Mouse (Mus musculus): Measurements from ENCODE around the gene Nedd1.

The Nedd1 gene

GRCm38 (mm10) chr10:92721771-92722619, at the start of gene Nedd1:
Gene Nedd1 (minus strand): TSS chr10:92722420.
- DNase-seq = peak; percentile 97

GRCm38 (mm10) chr10:92754359-92754758, 32.1 kb upstream of the Nedd1 start:
- DNase-seq = no peak

GRCm38 (mm10) chr10:92730339-92730738, 8.1 kb upstream of the Nedd1 start:
- DNase-seq = no peak

- DNase-seq = no peak
These were observed 6.5 kb upstream of the Nedd1 start for GRCm38 (mm10) chr10:92728723-92729122.

GRCm38 (mm10) chr10:92722620-92722988, 384 bp upstream of the Nedd1 start:
- DNase-seq = no peak

GRCm38 (mm10) chr10:92699032-92699431, 23.2 kb downstream of the Nedd1 start:
- no peak for DNase-seq

GRCm38 (mm10) chr10:92675056-92675455, 47.2 kb downstream of the Nedd1 start:
- DNase-seq = no peak

- no peak for DNase-seq
These were observed 50.3 kb downstream of the Nedd1 start for GRCm38 (mm10) chr10:92671906-92672305.

- DNase-seq = no peak
These were observed 56.9 kb downstream of the Nedd1 start for GRCm38 (mm10) chr10:92665287-92665686.

GRCm38 (mm10) chr10:92653266-92653665, 69.0 kb downstream of the Nedd1 start:
- DNase-seq = no peak

GRCm38 (mm10) chr10:92652399-92652920, 69.8 kb downstream of the Nedd1 start:
- no peak for DNase-seq

GRCm38 (mm10) chr10:92651266-92651665, 71.0 kb downstream of the Nedd1 start:
- no peak for DNase-seq

- DNase-seq = no peak
These were observed 73.1 kb downstream of the Nedd1 start for GRCm38 (mm10) chr10:92649096-92649495.

GRCm38 (mm10) chr10:92647691-92648090, 74.5 kb downstream of the Nedd1 start:
- DNase-seq = no peak

GRCm38 (mm10) chr10:92643995-92644394, 78.2 kb downstream of the Nedd1 start:
- DNase-seq = no peak

GRCm38 (mm10) chr10:92641032-92641431, 81.2 kb downstream of the Nedd1 start:
- DNase-seq = no peak

Data from B cell, adult 2 months (primary cell).